Mouse (Mus musculus) heart, adult 2 months (tissue): Measurements from ENCODE around the gene Rmnd5b. TPM values are rescaled to one million over a fixed set of nuclear protein-coding genes. Genes with fewer than 3 reads are reported as not detected.

Source experiments
- DNase-seq, 2 experiments: peaks; one replicate each; pipeline ENCODE4 v3.0.0; 2021
- H3K27ac ChIP-seq: fragments of 200-600 bp; 2 replicates; pipeline ENCODE4 v1.8.1; 2022
- H3K27me3 ChIP-seq: fragments of 200-500 bp; 2 replicates; pipeline ENCODE4 v1.6.1; 2012; ENCODE audit warnings: mild to moderate bottlenecking, low read length, inconsistent platforms, mixed read lengths; ENCODE audit not compliant: control insufficient read depth, insufficient read depth
- H3K36me3 ChIP-seq: fragments of 200-500 bp; 2 replicates; pipeline ENCODE4 v1.6.1; 2012; ENCODE audit warnings: low read length, inconsistent platforms; ENCODE audit not compliant: control insufficient read depth, insufficient read depth
- H3K4me1 ChIP-seq: fragments of 200-500 bp; 2 replicates; pipeline ENCODE4 v1.6.1; 2011; ENCODE audit warnings: low read length; ENCODE audit not compliant: control insufficient read depth, insufficient read depth
- H3K4me3 ChIP-seq: fragments of 200-600 bp; 2 replicates; pipeline ENCODE4 v1.8.1; 2022
- H3K79me2 ChIP-seq: fragments of 200-500 bp; replicated peaks from 2 replicates; pipeline ENCODE4 v1.6.1; 2012; ENCODE audit warnings: mild to moderate bottlenecking, inconsistent platforms, low read length, moderate library complexity, mixed read lengths; ENCODE audit not compliant: control insufficient read depth, insufficient read depth
- H3K9ac ChIP-seq: fragments of 200-500 bp; 2 replicates; pipeline ENCODE4 v1.6.1; 2012; ENCODE audit warnings: low read depth, mild to moderate bottlenecking, control low read depth, inconsistent platforms, low read length, mixed read lengths
- CTCF ChIP-seq: fragments of 200-600 bp; IDR thresholded peaks from 2 replicates; pipeline ENCODE4 v1.8.1; 2022; ENCODE audit warnings: antibody characterized with exemption, mild to moderate bottlenecking, moderate library complexity
- EP300 ChIP-seq: fragments of 200-500 bp; IDR thresholded peaks from 2 replicates; pipeline ENCODE4 v1.6.1; 2011; ENCODE audit warnings: low read depth, low read length, control low read depth; ENCODE audit not compliant: insufficient read depth
- POLR2A ChIP-seq: fragments of 200-500 bp; IDR thresholded peaks from 2 replicates; pipeline ENCODE4 v1.6.1; 2011; ENCODE audit warnings: mild to moderate bottlenecking, low read depth, low read length, control low read depth; ENCODE audit not compliant: insufficient read depth
- WGBS: fragments of 180-500 bp; shearing (Covaris S2); methylation state at CpG from one replicate; pipeline ENCODE4 v1.1.7; 2018; 5-methylcytosine and 5-hydroxymethylcytosine counted together
- intact Hi-C: fragments of 180-260 bp; cut with DNase I; formaldehyde crosslinking; loops from one replicate; pipeline ENCODE4 v1.15.1; 2025
- polyA plus RNA-seq: library from polyadenylated mRNA; depleted of rRNA; stranded (reverse); fragments of >200 nt; gene quantifications from 2 replicates; pipeline ENCODE4 v1.2.3, GENCODE M21; 2012
- total RNA-seq, 2 experiments: library from RNA; stranded (reverse); gene quantifications; 2 replicates each; pipeline ENCODE4 v1.2.3; 2021

Rmnd5b gene
- total and polyA plus RNA-seq, 3 experiments: 14.0 to 24.8 (median 15.0) TPM

- 69% methylated on average over 6 of the region's 6 CpGs for WGBS
- Histone ChIP-seq H3K79me2 (no peaks in the 10 kb centered on the region; the same call in 1 of the 2 replicates), H3K9ac (no peak overlapping the region), H3K27ac (no peak overlapping the region; the same call in 1 of the 2 replicates), H3K4me3 (no peak overlapping the region), H3K27me3 (no peaks in the 10 kb centered on the region), H3K4me1 (peaks cover 9% of the 10 kb centered on the region), H3K36me3 (no peaks in the 10 kb centered on the region)
- no peak for TF ChIP-seq CTCF
- no peak for TF ChIP-seq POLR2A
- TF ChIP-seq EP300: no peak
- intact Hi-C loops: no loop called here
- DNase-seq: no peak
These were observed 3.5 kb downstream of the Rmnd5b start for GRCm38 (mm10) chr11:51632130-51632753.

- peaks cover 6% of the 10 kb centered on the region for H3K4me1 ChIP-seq
These were observed 5.9 kb downstream of the Rmnd5b start for GRCm38 (mm10) chr11:51629651-51630314.

GRCm38 (mm10) chr11:51627907-51628306 lies 7.8 kb downstream of the Rmnd5b start:
- Histone ChIP-seq H3K27ac (no peak overlapping the region), H3K4me1 (peaks cover 4% of the 10 kb centered on the region), H3K36me3 (no peaks in the 10 kb centered on the region), H3K4me3 (no peak overlapping the region), H3K79me2 (no peaks in the 10 kb centered on the region), H3K27me3 (no peaks in the 10 kb centered on the region), H3K9ac (no peak overlapping the region)
- TF ChIP-seq POLR2A (no peak), CTCF (no peak)
- intact Hi-C loops: no loop called here
- 87% methylated on average over 8 of the region's 8 CpGs for WGBS
- no peak for DNase-seq

More at GRCm38 (mm10) chr11:51629651-51630314, 5.9 kb downstream of the Rmnd5b start:
- intact Hi-C loops: no loop called here
- DNase-seq: no peak
- WGBS: 68% methylated on average over 15 of the region's 15 CpGs
- TF ChIP-seq EP300: no peak
- TF ChIP-seq CTCF: no peak
- no peak for TF ChIP-seq POLR2A
- Histone ChIP-seq H3K4me3 (no peak overlapping the region), H3K27ac (no peak overlapping the region), H3K9ac (no peak overlapping the region), H3K79me2 (no peaks in the 10 kb centered on the region; the same call in 1 of the 2 replicates), H3K36me3 (no peaks in the 10 kb centered on the region), H3K27me3 (no peaks in the 10 kb centered on the region)

GRCm38 (mm10) chr11:51627425-51627824 lies 8.3 kb downstream of the Rmnd5b start:
- TF ChIP-seq EP300: no peak
- TF ChIP-seq CTCF: no peak
- no peak for TF ChIP-seq POLR2A
- intact Hi-C loops: no loop called here
- no peaks in the 10 kb centered on the region for H3K27me3 ChIP-seq
- no peaks in the 10 kb centered on the region for H3K79me2 ChIP-seq
- WGBS: 90% methylated on average over 9 of the region's 9 CpGs
- H3K27ac ChIP-seq: no peak overlapping the region
- H3K4me1 ChIP-seq: peaks cover 2% of the 10 kb centered on the region
- no peak for DNase-seq
- H3K36me3 ChIP-seq: no peaks in the 10 kb centered on the region
- H3K9ac ChIP-seq: no peak overlapping the region
- no peak overlapping the region for H3K4me3 ChIP-seq

- H3K79me2 ChIP-seq: no peaks in the 10 kb centered on the region
- WGBS: 61% methylated on average over 5 of the region's 5 CpGs
- no peaks in the 10 kb centered on the region for H3K27me3 ChIP-seq
- H3K4me3 ChIP-seq: no peak overlapping the region
- TF ChIP-seq POLR2A (no peak), EP300 (no peak), CTCF (no peak)
- H3K9ac ChIP-seq: no peak overlapping the region
- no peaks in the 10 kb centered on the region; the same call in 1 of the 2 replicates for H3K4me1 ChIP-seq
- H3K36me3 ChIP-seq: no peaks in the 10 kb centered on the region
- DNase-seq: no peak
- intact Hi-C loops: no loop called here
- H3K27ac ChIP-seq: no peak overlapping the region
These were observed 10.4 kb downstream of the Rmnd5b start for GRCm38 (mm10) chr11:51625187-51625820.

GRCm38 (mm10) chr11:51622971-51623491 lies 12.7 kb downstream of the Rmnd5b start:
- no peak for DNase-seq
- intact Hi-C loops: no loop called here
- 73% methylated on average over 7 of the region's 7 CpGs for WGBS
- Histone ChIP-seq H3K9ac (no peak overlapping the region), H3K4me3 (no peak overlapping the region), H3K36me3 (no peaks in the 10 kb centered on the region), H3K79me2 (no peaks in the 10 kb centered on the region), H3K27me3 (no peaks in the 10 kb centered on the region), H3K4me1 (no peaks in the 10 kb centered on the region; the same call in 1 of the 2 replicates), H3K27ac (no peak overlapping the region)
- no peak for TF ChIP-seq POLR2A
- no peak for TF ChIP-seq EP300
- TF ChIP-seq CTCF: no peak
